Mouse (Mus musculus) hindbrain, postnatal 0 days (tissue): ENCODE measurements at regions not wholly inside any gene's neighbourhood (a gene's known extent, or its start where the extent isn't known, plus 50 kb on each side); places are given as distances from the start of the nearest gene placed in this dataset.

ENCODE experiments used
- ATAC-seq: fragments of 200-750 bp; cut with Nextera tagmentation; 2 replicates; pipeline ENCODE4 v1.8.0; 2017; ENCODE audit warnings: mild to moderate bottlenecking, moderate TSS enrichment, moderate library complexity
- DNase-seq: peaks from one replicate; pipeline ENCODE4 v3.0.0-alpha.2; 2015; ENCODE audit warnings: low spot score
- H3K27ac ChIP-seq: fragments of 300-500 bp; sonication (generic); 2 replicates; pipeline ENCODE4 v1.5.1; 2014; ENCODE audit warnings: mild to moderate bottlenecking
- H3K27me3 ChIP-seq: fragments of 300-500 bp; sonication (generic); 2 replicates; pipeline ENCODE4 v1.6.1; 2014; ENCODE audit warnings: low read length, mixed read lengths; ENCODE audit not compliant: insufficient read depth
- H3K36me3 ChIP-seq: fragments of 300-500 bp; sonication (generic); 2 replicates; pipeline ENCODE4 v1.6.1; 2014; ENCODE audit warnings: low read length, mixed read lengths; ENCODE audit not compliant: insufficient read depth
- H3K4me1 ChIP-seq: fragments of 300-500 bp; sonication (generic); 2 replicates; pipeline ENCODE4 v1.6.1; 2014; ENCODE audit warnings: antibody characterized with exemption, low read length, mixed read lengths; ENCODE audit not compliant: insufficient read depth
- H3K4me2 ChIP-seq: fragments of 300-500 bp; sonication (generic); 2 replicates; pipeline ENCODE4 v1.6.1; 2014; ENCODE audit warnings: low read depth, mild to moderate bottlenecking, low read length, moderate library complexity, mixed read lengths
- H3K4me3 ChIP-seq: fragments of 300-500 bp; sonication (generic); 2 replicates; pipeline ENCODE4 v1.5.1; 2014; ENCODE audit warnings: low read length
- H3K9ac ChIP-seq: fragments of 300-500 bp; sonication (generic); replicated peaks from 2 replicates; pipeline ENCODE4 v1.6.1; 2014; ENCODE audit warnings: mild to moderate bottlenecking, low read length, moderate library complexity, mixed read lengths
- H3K9me3 ChIP-seq: fragments of 300-500 bp; sonication (generic); 2 replicates; pipeline ENCODE4 v1.6.1; 2016; ENCODE audit warnings: low read length, mixed read lengths
- CTCF ChIP-seq: IDR thresholded peaks from 2 replicates; pipeline ENCODE4 v1.5.1; 2016; ENCODE audit warnings: antibody characterized with exemption, control low read depth, low read depth
- WGBS: fragments of 180-500 bp; shearing (Covaris S2); extraction: QIAGEN DNeasy Blood & Tissue Kit; methylation state at CpG from one replicate; pipeline ENCODE4 v1.1.7; 2014; 5-methylcytosine and 5-hydroxymethylcytosine counted together

GRCm38 (mm10) chr1:193742688-193743087, 372.6 kb upstream of the Camk1g start:
- no peaks in the 10 kb centered on the region for H3K4me1 ChIP-seq

GRCm38 (mm10) chr1:193738821-193739220, 368.7 kb upstream of the Camk1g start:
- Histone ChIP-seq H3K36me3 (no peaks in the 10 kb centered on the region), H3K27ac (no peak overlapping the region), H3K27me3 (no peaks in the 10 kb centered on the region), H3K9me3 (no peaks in the 10 kb centered on the region), H3K4me1 (no peaks in the 10 kb centered on the region), H3K9ac (no peak overlapping the region), H3K4me3 (no peak overlapping the region), H3K4me2 (no peak overlapping the region)
- no peak for TF ChIP-seq CTCF
- WGBS = 82% methylated on average over 6 of the region's 6 CpGs
- DNase-seq = no peak
- ATAC-seq = no peak

More at GRCm38 (mm10) chr1:193742688-193743087, 372.6 kb upstream of the Camk1g start:
- 95% methylated on average over 2 of the region's 2 CpGs for WGBS
- no peak overlapping the region for H3K27ac ChIP-seq
- ATAC-seq = no peak
- no peak for DNase-seq
- no peaks in the 10 kb centered on the region for H3K36me3 ChIP-seq
- no peaks in the 10 kb centered on the region for H3K9me3 ChIP-seq
- H3K4me2 ChIP-seq = no peak overlapping the region
- H3K4me3 ChIP-seq = no peak overlapping the region
- H3K9ac ChIP-seq = no peak overlapping the region
- no peaks in the 10 kb centered on the region for H3K27me3 ChIP-seq
- TF ChIP-seq CTCF = peak; percentile 19; the same call in 1 of the 2 replicates

- H3K4me3 ChIP-seq = no peak overlapping the region
- TF ChIP-seq CTCF = no peak
- H3K36me3 ChIP-seq = no peaks in the 10 kb centered on the region
- ATAC-seq (no peak), DNase-seq (no peak)
- H3K27ac ChIP-seq = no peak overlapping the region
- no peaks in the 10 kb centered on the region for H3K4me1 ChIP-seq
- H3K27me3 ChIP-seq = no peaks in the 10 kb centered on the region
- H3K9me3 ChIP-seq = no peaks in the 10 kb centered on the region
- no peak overlapping the region for H3K9ac ChIP-seq
- no peak overlapping the region for H3K4me2 ChIP-seq
- 90% methylated on average over 1 of the region's 1 CpGs for WGBS
Observed at GRCm38 (mm10) chr1:193735949-193736518, 365.9 kb upstream of the Camk1g start.

GRCm38 (mm10) chr1:193734014-193734763, 364.1 kb upstream of the Camk1g start:
- H3K4me2 ChIP-seq = no peak overlapping the region
- H3K9me3 ChIP-seq = no peaks in the 10 kb centered on the region
- TF ChIP-seq CTCF = no peak
- WGBS = 45% methylated on average over 4 of the region's 4 CpGs
- no peak overlapping the region for H3K4me3 ChIP-seq
- DNase-seq (no peak), ATAC-seq (no peak)
- no peaks in the 10 kb centered on the region for H3K27me3 ChIP-seq
- H3K36me3 ChIP-seq = no peaks in the 10 kb centered on the region
- H3K9ac ChIP-seq = no peak overlapping the region
- no peaks in the 10 kb centered on the region for H3K4me1 ChIP-seq
- H3K27ac ChIP-seq = no peak overlapping the region

- H3K36me3 ChIP-seq = no peaks in the 10 kb centered on the region
- H3K27ac ChIP-seq = no peak overlapping the region
- ATAC-seq = no peak
- no peaks in the 10 kb centered on the region for H3K27me3 ChIP-seq
- no peak overlapping the region for H3K9ac ChIP-seq
- no peak for DNase-seq
- no peak overlapping the region for H3K4me3 ChIP-seq
- no peak overlapping the region for H3K4me2 ChIP-seq
- no peak for TF ChIP-seq CTCF
- WGBS = 17% methylated on average over 5 of the region's 5 CpGs
- H3K9me3 ChIP-seq = no peaks in the 10 kb centered on the region
- H3K4me1 ChIP-seq = no peaks in the 10 kb centered on the region
Observed at GRCm38 (mm10) chr1:193733402-193733801, 363.3 kb upstream of the Camk1g start.

- no peak overlapping the region for H3K27ac ChIP-seq
- no peaks in the 10 kb centered on the region for H3K9me3 ChIP-seq
- H3K36me3 ChIP-seq = no peaks in the 10 kb centered on the region
- H3K27me3 ChIP-seq = no peaks in the 10 kb centered on the region
- no peaks in the 10 kb centered on the region for H3K4me1 ChIP-seq
- WGBS = 25% methylated on average over 1 of the region's 1 CpGs
- no peak overlapping the region for H3K4me3 ChIP-seq
- H3K4me2 ChIP-seq = no peak overlapping the region
- ATAC-seq = no peak
- DNase-seq = no peak
- H3K9ac ChIP-seq = no peak overlapping the region
- TF ChIP-seq CTCF = no peak
Observed at GRCm38 (mm10) chr1:193732113-193732512, 362.0 kb upstream of the Camk1g start.

- Histone ChIP-seq H3K9me3 (no peaks in the 10 kb centered on the region), H3K4me3 (no peak overlapping the region), H3K27ac (no peak overlapping the region), H3K36me3 (no peaks in the 10 kb centered on the region), H3K4me2 (no peak overlapping the region), H3K27me3 (no peaks in the 10 kb centered on the region), H3K4me1 (no peaks in the 10 kb centered on the region), H3K9ac (no peak overlapping the region)
- WGBS = 50% methylated on average over 2 of the region's 2 CpGs
- no peak for TF ChIP-seq CTCF
- DNase-seq (no peak), ATAC-seq (no peak)
Observed at GRCm38 (mm10) chr1:193721850-193722249, 351.8 kb upstream of the Camk1g start.
